Mouse (Mus musculus): ENCODE data around the gene Vcl. TPM values are rescaled to one million over a fixed set of nuclear protein-coding genes. Genes with fewer than 3 reads are reported as not detected.

Gene Vcl
- polyA plus RNA-seq, 1 experiment, result 31.7 TPM

DNA sequence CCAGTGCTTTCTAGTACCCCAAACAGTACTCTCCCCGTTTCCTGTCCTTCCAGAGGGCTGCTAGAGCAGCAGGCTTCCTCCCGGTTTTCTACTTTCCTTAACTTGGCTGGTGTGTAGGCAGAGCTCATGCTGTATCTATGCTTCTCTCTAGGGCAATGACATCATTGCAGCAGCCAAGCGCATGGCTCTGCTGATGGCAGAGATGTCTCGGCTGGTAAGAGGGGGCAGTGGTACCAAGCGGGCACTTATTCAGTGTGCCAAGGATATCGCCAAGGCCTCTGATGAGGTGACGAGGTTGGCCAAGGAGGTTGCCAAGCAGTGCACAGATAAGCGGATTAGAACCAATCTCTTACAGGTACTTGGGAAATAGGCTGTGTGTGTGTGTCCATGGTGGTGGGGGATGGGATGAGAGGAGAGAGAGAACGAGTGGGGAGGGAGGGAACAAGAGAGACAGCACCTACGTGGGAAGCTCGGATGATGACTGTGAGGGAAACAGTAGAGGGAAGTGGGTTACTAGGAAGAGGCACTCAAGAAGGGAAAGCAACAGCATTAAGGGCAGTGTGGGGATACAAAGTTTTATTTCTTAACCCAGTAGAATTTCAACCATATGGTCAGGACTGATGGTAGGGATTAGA is 99.9 kb downstream of the Vcl start:
- 0 out of 2 replicates have a peak overlapping the region, but pooled peaks have one; percentile 6 for H3K4me3 ChIP-seq (ENCODE audit: insufficient read depth, low read length)
- H3K4me1 ChIP-seq (ENCODE audit: control insufficient read depth, insufficient read depth, low read length), result peaks cover 4% of the 10 kb centered on the region
- H3K27ac ChIP-seq (ENCODE audit: insufficient read depth, low read length), result peak overlapping the region; percentile 64
- TF ChIP-seq CTCF (IDR thresholded peaks at IDR 0.05; ENCODE audit: extremely low read depth, insufficient read depth, low read length), result no peak
- TF ChIP-seq POLR2A (IDR thresholded peaks at IDR 0.05; ENCODE audit: extremely low read depth, insufficient read depth, low read length), result no peak

DNA sequence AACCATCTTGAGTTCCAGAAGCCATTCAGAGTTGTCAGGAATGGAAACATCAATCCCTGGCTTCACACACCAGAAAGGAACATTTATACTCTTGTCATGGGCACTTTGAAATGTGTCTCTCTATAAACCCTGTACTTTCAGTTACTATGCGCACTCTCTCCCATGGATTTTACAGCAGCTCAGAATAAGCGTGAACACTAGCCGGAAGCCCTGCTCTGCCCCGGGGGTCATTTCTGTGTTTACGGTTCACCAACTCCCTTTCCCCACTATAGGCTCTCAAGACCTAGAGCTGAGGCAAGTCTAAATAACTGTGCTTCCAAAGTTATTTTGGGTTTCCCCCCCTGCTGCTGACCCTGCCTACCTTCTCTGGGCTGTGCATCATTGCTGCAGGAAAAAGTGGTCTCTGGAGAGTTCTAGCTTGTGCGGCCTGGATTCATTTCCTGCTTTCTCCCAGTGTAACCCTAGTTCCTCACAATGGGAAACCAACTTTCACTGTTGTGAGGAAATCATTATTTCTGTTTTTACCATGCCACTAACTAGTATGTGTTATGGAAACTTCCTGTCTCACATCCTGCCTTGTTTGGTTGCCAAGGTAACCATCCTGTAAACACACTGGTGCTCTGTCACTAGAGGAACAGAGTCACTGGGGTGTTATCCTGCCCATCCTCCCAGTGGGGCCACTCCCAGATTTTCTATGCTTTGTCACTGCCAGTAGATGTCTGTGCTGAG is 102.7 kb downstream of the Vcl start:
- no peak overlapping the region for H3K4me3 ChIP-seq (ENCODE audit: insufficient read depth, low read length)
- H3K27ac ChIP-seq (ENCODE audit: insufficient read depth, low read length), result peak overlapping the region; percentile 15; the same call in 1 of the 2 replicates
- peaks cover 4% of the 10 kb centered on the region for H3K4me1 ChIP-seq (ENCODE audit: control insufficient read depth, insufficient read depth, low read length)
- TF ChIP-seq CTCF (IDR thresholded peaks at IDR 0.05; ENCODE audit: extremely low read depth, insufficient read depth, low read length), result no peak
- TF ChIP-seq POLR2A (IDR thresholded peaks at IDR 0.05; ENCODE audit: extremely low read depth, insufficient read depth, low read length), result no peak

DNA sequence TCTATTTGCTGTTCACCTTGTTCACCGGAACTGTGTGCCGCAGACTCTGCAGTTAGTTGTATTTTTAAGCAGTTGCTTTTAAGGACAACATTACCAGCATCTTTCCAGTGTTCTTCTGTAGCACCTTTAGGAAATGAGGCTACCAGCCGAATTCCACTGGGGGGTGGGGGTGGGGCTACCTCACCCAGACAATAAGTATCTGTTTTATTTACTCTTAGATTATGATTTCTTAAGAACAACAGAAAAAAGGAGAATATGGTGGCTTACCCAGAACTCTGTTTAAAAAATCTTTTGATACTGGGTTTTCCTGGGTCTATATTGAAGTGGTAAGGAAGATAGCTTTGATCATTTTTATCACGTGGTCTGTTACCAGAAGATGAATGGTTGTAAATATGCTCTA is 105.1 kb downstream of the Vcl start:
- Histone ChIP-seq H3K4me1 (ENCODE audit: control insufficient read depth, insufficient read depth, low read length) (peaks cover 1% of the 10 kb centered on the region; the same call in 1 of the 2 replicates), H3K4me3 (ENCODE audit: insufficient read depth, low read length) (no peak overlapping the region), H3K27ac (ENCODE audit: insufficient read depth, low read length) (no peak overlapping the region)
- TF ChIP-seq POLR2A (IDR thresholded peaks at IDR 0.05; ENCODE audit: extremely low read depth, insufficient read depth, low read length) (no peak), CTCF (IDR thresholded peaks at IDR 0.05; ENCODE audit: extremely low read depth, insufficient read depth, low read length) (no peak)

DNA sequence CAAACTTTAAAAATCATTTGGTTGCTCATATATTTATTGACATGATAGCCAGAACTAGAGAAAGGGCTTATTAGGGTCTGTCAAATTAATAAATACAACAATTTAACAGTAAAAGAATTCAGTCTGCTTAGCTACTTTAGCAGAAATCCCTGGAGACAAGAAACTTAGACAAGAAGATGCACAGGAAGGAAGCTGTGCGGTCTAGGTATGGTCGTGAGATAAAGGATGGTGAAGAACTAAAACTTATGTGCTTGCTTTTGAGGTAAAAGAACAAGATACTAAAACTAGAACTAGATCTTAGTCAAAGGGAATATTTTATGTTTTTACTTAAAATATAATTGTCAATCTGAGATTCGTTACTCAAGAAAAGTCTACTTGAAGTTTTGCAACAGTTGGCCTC is 105.6 kb downstream of the Vcl start:
- no peak for TF ChIP-seq CTCF (IDR thresholded peaks at IDR 0.05; ENCODE audit: extremely low read depth, insufficient read depth, low read length)
- TF ChIP-seq POLR2A (IDR thresholded peaks at IDR 0.05; ENCODE audit: extremely low read depth, insufficient read depth, low read length), result no peak
- peaks cover 1% of the 10 kb centered on the region; the same call in 1 of the 2 replicates for H3K4me1 ChIP-seq (ENCODE audit: control insufficient read depth, insufficient read depth, low read length)
- H3K4me3 ChIP-seq (ENCODE audit: insufficient read depth, low read length), result no peak overlapping the region
- no peak overlapping the region for H3K27ac ChIP-seq (ENCODE audit: insufficient read depth, low read length)

DNA sequence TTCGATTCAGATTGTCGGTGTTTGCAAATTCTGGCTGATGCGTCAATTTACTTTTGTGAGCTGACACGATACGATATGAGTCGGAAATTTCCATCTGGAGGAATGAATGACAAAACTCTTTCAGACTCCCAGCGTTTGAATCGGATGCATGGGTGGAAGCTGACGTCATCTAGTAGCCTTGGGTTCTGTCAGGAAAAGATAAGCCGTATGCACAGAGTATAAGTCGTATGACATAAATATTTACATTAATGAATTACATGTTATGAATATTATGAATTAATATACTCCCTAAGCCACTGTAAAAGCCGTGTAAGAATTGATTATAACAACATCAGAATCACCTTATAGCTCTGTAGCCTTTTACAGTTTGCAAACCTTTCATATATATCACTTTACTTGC is 109.9 kb downstream of the Vcl start:
- no peak for TF ChIP-seq POLR2A (IDR thresholded peaks at IDR 0.05; ENCODE audit: extremely low read depth, insufficient read depth, low read length)
- no peak for TF ChIP-seq CTCF (IDR thresholded peaks at IDR 0.05; ENCODE audit: extremely low read depth, insufficient read depth, low read length)
- H3K4me3 ChIP-seq (ENCODE audit: insufficient read depth, low read length), result no peak overlapping the region
- peaks cover under 1% of the 10 kb centered on the region; the same call in 1 of the 2 replicates for H3K4me1 ChIP-seq (ENCODE audit: control insufficient read depth, insufficient read depth, low read length)

DNA sequence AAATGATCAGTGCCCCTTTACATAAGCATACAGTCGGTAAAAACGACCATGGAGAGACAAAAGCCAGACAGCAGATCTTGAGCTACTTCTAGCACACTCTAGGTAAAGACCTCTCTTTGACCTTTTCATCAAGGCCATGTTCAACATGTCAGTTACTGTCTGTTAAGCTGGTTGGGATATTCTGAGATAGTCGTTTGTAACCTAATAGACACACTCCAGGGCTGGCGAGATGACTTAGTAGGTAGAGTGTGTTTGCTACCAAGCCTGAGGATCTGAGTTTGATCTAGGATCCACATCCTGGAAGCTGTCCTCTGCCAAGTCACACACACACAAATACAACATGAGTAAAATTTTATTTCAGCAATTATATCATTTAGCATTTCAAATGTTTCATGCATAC is 110.4 kb downstream of the Vcl start:
- Histone ChIP-seq H3K4me1 (ENCODE audit: control insufficient read depth, insufficient read depth, low read length) (no peaks in the 10 kb centered on the region), H3K4me3 (ENCODE audit: insufficient read depth, low read length) (no peak overlapping the region), H3K27ac (ENCODE audit: insufficient read depth, low read length) (peak overlapping the region; percentile 13; the same call in 1 of the 2 replicates)
- TF ChIP-seq CTCF (IDR thresholded peaks at IDR 0.05; ENCODE audit: extremely low read depth, insufficient read depth, low read length) (no peak), POLR2A (IDR thresholded peaks at IDR 0.05; ENCODE audit: extremely low read depth, insufficient read depth, low read length) (no peak)

More for the DNA sequence above, 109.9 kb downstream of the Vcl start:
- no peak overlapping the region for H3K27ac ChIP-seq (ENCODE audit: insufficient read depth, low read length)

DNA sequence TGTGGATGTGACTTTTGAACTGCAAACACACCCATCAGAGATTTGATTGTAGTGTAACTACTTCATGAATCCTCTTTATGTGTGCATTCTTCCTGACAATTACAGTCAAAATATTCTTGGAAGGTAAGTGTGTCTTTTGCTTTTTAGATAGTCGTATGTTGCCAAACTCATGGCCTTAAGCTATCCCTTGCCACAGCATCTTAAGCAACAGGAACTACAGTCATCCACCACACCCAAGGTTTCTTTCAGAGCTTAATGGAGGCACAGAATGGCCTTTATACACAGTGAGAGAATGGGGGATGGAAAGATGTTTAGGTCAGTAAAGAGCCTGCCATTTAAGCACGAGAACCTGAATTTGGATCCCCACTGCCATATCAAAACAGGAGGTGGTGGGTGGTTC is 118.6 kb downstream of the Vcl start:
- Histone ChIP-seq H3K4me3 (ENCODE audit: insufficient read depth, low read length) (no peak overlapping the region), H3K4me1 (ENCODE audit: control insufficient read depth, insufficient read depth, low read length) (peaks cover 3% of the 10 kb centered on the region; the same call in 1 of the 2 replicates), H3K27ac (ENCODE audit: insufficient read depth, low read length) (no peak overlapping the region)
- TF ChIP-seq POLR2A (IDR thresholded peaks at IDR 0.05; ENCODE audit: extremely low read depth, insufficient read depth, low read length) (no peak), CTCF (IDR thresholded peaks at IDR 0.05; ENCODE audit: extremely low read depth, insufficient read depth, low read length) (no peak)

DNA sequence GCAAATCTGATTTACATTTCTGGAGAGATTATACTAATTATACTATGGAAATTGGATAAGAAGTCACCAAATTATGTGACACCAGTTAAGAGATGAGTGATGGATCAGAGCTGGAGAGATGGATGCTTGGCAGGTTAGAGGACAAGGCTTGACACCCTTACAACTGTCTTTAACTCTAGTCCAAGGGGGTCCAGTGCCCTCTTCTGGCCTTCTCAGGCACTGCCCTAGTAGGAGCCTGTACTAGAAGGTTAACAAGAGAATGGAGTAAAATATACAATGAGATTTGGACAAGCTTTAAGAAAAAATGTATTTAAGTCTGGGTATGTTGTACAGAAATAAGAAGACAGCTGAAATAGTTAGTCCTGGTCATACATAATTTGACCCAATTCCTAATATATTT is 119.7 kb downstream of the Vcl start:
- TF ChIP-seq CTCF (IDR thresholded peaks at IDR 0.05; ENCODE audit: extremely low read depth, insufficient read depth, low read length), result peak; percentile 43; the same call in 1 of the 2 replicates
- no peak for TF ChIP-seq POLR2A (IDR thresholded peaks at IDR 0.05; ENCODE audit: extremely low read depth, insufficient read depth, low read length)
- H3K27ac ChIP-seq (ENCODE audit: insufficient read depth, low read length), result no peak overlapping the region
- H3K4me3 ChIP-seq (ENCODE audit: insufficient read depth, low read length), result no peak overlapping the region
- H3K4me1 ChIP-seq (ENCODE audit: control insufficient read depth, insufficient read depth, low read length), result peaks cover 3% of the 10 kb centered on the region; the same call in 1 of the 2 replicates

DNA sequence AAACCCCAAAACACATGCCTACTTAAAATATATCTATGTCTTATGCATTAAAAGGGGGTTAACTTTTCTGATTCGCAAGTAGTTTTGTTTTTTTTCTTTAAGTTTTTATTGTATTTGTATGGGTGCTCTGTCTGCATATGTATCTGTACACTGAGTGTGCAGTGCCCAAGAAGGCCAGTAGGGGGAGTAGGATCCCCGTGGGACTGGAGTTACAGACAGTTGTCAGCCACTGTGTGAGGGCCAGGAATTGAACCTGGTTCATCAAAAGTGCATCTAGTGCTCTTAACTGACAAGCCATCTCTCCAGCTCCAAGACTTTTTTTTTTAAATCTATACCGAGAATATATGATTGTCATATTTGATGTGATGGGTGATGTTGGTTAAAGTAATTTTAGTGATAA is 121.5 kb downstream of the Vcl start:
- Histone ChIP-seq H3K4me1 (ENCODE audit: control insufficient read depth, insufficient read depth, low read length) (peaks cover 3% of the 10 kb centered on the region; the same call in 1 of the 2 replicates), H3K4me3 (ENCODE audit: insufficient read depth, low read length) (no peak overlapping the region; the same call in 1 of the 2 replicates), H3K27ac (ENCODE audit: insufficient read depth, low read length) (no peak overlapping the region)
- 0 out of 2 replicates have a peak, but pooled peaks have one; percentile 29 for TF ChIP-seq CTCF (IDR thresholded peaks at IDR 0.05; ENCODE audit: extremely low read depth, insufficient read depth, low read length)
- no peak for TF ChIP-seq POLR2A (IDR thresholded peaks at IDR 0.05; ENCODE audit: extremely low read depth, insufficient read depth, low read length)

Measured in cortical plate, adult 2 months (tissue).